Mouse (Mus musculus) kidney, adult 2 months (tissue): Measurements from ENCODE around the gene Scyl1.

Source experiments
- CTCF ChIP-seq: fragments of 200-500 bp; conservative IDR thresholded peaks from 2 replicates; pipeline ENCODE4 v1.5.1; 2011; ENCODE audit warnings: low read depth, mild to moderate bottlenecking, control low read depth, low read length, moderate library complexity, mixed read lengths; ENCODE audit not compliant: insufficient read depth, insufficient read length
- POLR2A ChIP-seq: fragments of 200-500 bp; IDR thresholded peaks from one replicate; pipeline ENCODE4 v1.6.1; 2011; ENCODE audit warnings: low read depth, low read length, control low read depth

DNA sequence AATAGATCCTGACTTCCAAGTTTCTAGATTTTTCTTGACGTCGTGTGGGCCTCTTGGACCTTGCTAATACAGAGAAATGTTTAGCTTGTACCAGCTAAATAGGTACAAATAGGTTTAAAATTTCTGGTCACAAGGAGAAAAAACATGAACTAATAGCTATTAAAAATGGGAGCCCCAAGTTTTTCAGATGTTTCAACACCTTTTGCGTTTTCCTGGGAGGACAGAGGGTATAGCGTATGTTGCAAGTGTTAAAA lies 31.5 kb upstream of the Scyl1 start:
- TF ChIP-seq POLR2A (no peak), CTCF (no peak)
